Mouse (Mus musculus): Measurements from ENCODE around the gene Ppip5k1.

DNA sequence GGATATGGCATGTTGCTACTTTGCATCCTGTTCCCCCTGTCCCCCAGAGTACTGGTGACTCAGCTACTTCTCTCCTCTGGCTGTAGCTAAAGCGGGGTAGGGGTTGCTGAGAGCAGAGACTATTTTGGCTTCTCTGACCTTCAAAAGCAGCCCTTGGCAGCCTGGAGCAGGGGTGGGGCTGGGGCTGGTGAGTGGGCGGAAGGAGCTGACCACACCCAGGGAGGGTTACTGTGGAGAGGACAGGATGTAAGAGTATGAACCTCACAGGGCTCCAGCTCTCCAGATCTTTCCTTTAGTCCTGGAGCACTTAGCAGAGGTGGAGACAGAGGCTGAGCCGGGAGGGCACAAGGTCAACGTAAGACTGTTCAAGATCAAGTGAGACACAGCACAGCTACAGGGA, 61.0 kb downstream of the Ppip5k1 start:
- TF ChIP-seq CTCF (conservative IDR thresholded peaks at IDR 0.05; ENCODE audit: low read length) (no peak), POU5F1 (IDR thresholded peaks at IDR 0.05; ENCODE audit: borderline replicate concordance, low read length) (no peak)

Data from E14TG2a.4 (cell line).